ENCODE assay signal across 11 mouse cellular contexts in genomic region chr3:89420421-89420820, GRCm38 (mm10). TPM values are rescaled to one million over a fixed set of nuclear protein-coding genes. Genes with fewer than 3 reads are reported as not detected.
A peak's percentile ranks its signal among the peaks of the same experiment; 100 is the strongest.
DNase-seq lines count a peak whose midpoint lies in the region; ATAC-seq lines count a peak whose summit lies in the region.
"Had no signal": no experiment of that assay in that cellular context is flagged by ENCODE, and none has a peak within 500 bp of the region (broad histone marks: within the 10 kb centered on the region; RNA-seq: fewer than 3 reads in every experiment).

No protein-coding gene starts in this region.

- no peak for ATAC-seq in heart, embryonic 14.5 days (ENCODE audit: insufficient number of reproducible peaks, insufficient read depth, low FRiP score, low read depth)
- no peak for ATAC-seq in embryonic facial prominence, embryonic 11.5 days (replicated peaks; ENCODE audit: insufficient number of reproducible peaks, low FRiP score, low TSS enrichment, low read depth)
- ATAC-seq in liver, embryonic 12.5 days: no peak

- peak overlapping the region; percentile 44 for H3K9ac ChIP-seq in heart, embryonic 14.5 days (ENCODE audit: low read length)
- H3K9ac ChIP-seq in embryonic facial prominence, embryonic 11.5 days (replicated peaks; ENCODE audit: low read length): no peak overlapping the region
- H3K9ac ChIP-seq in liver, embryonic 12.5 days: peak overlapping the region; percentile 81

- DNase-seq in heart, adult 9 months (ENCODE audit: low spot score in 2 of 2): no peak
- DNase-seq in 416B (ENCODE audit: low read depth): peak; percentile 78
- DNase-seq in embryonic facial prominence, embryonic 11.5 days (ENCODE audit: low spot score): no peak
- no peak for DNase-seq in ovary, adult 18-20 months (ENCODE audit: low spot score)
- DNase-seq in embryo, embryonic 10 days (ENCODE audit: low spot score): no peak
- no peak for DNase-seq in thymus, postnatal 4 days
- DNase-seq: cerebellum, adult 18-20 months; kidney, adult 8-10 months had no signal

- peaks cover 36% of the 10 kb centered on the region for H3K36me3 ChIP-seq in heart, embryonic 14.5 days (ENCODE audit: control insufficient read depth, insufficient read depth, low read length)
- H3K36me3 ChIP-seq in embryonic facial prominence, embryonic 11.5 days (replicated peaks; ENCODE audit: control insufficient read depth, insufficient read depth, low read depth, low read length): peaks cover 10% of the 10 kb centered on the region
- peaks cover 43% of the 10 kb centered on the region for H3K36me3 ChIP-seq in liver, embryonic 12.5 days

- H3K27ac ChIP-seq in heart, embryonic 14.5 days (replicated peaks in 1 of 2; ENCODE audit: control insufficient read depth in 1 of 2, insufficient read depth in 1 of 2, low read depth in 2 of 2, low read length in 2 of 2): peak overlapping the region; percentile 82 to 99
- peak overlapping the region; percentile 53 for H3K27ac ChIP-seq in embryonic facial prominence, embryonic 11.5 days (replicated peaks; ENCODE audit: low read depth, low read length)
- peak overlapping the region; percentile 89 for H3K27ac ChIP-seq in liver, embryonic 12.5 days

- no peaks in the 10 kb centered on the region for H3K9me3 ChIP-seq in heart, embryonic 14.5 days (ENCODE audit: control insufficient read depth, low read length)
- H3K9me3 ChIP-seq in embryonic facial prominence, embryonic 11.5 days (replicated peaks; ENCODE audit: control insufficient read depth, low read length): no peaks in the 10 kb centered on the region
- no peaks in the 10 kb centered on the region for H3K9me3 ChIP-seq in liver, embryonic 12.5 days (replicated peaks)

- H3K27me3 ChIP-seq in heart, embryonic 14.5 days (ENCODE audit: control insufficient read depth, insufficient read depth, low read length): no peaks in the 10 kb centered on the region
- H3K27me3 ChIP-seq in embryonic facial prominence, embryonic 11.5 days (ENCODE audit: control insufficient read depth, insufficient read depth, low read length): no peaks in the 10 kb centered on the region
- no peaks in the 10 kb centered on the region for H3K27me3 ChIP-seq in liver, embryonic 12.5 days (replicated peaks)
- H3K27me3 ChIP-seq: Patski had no signal

- WGBS in heart, embryonic 14.5 days: 40% methylated on average over 2 of the region's 2 CpGs
- WGBS in embryonic facial prominence, embryonic 11.5 days: 61% methylated on average over 2 of the region's 2 CpGs
- WGBS in liver, embryonic 12.5 days (ENCODE audit: insufficient replicate concordance): 51% methylated on average over 2 of the region's 2 CpGs

- peak overlapping the region in 1 of 2 experiments; percentile 75; a peak in 2 of 4 replicates for H3K4me3 ChIP-seq in heart, embryonic 14.5 days (ENCODE audit: control insufficient read depth in 1 of 2, insufficient read depth in 1 of 2, low read depth in 1 of 2, low read length in 2 of 2)
- no peak overlapping the region for H3K4me3 ChIP-seq in embryonic facial prominence, embryonic 11.5 days (ENCODE audit: low read depth, low read length)
- peak overlapping the region; percentile 65 for H3K4me3 ChIP-seq in liver, embryonic 12.5 days

- peak overlapping the region; percentile 87 for H3K4me2 ChIP-seq in heart, embryonic 14.5 days (ENCODE audit: low read length)
- H3K4me2 ChIP-seq in embryonic facial prominence, embryonic 11.5 days (ENCODE audit: low read depth, low read length): no peak overlapping the region
- H3K4me2 ChIP-seq in liver, embryonic 12.5 days: peak overlapping the region; percentile 97

- peaks cover 14 to 41% of the 10 kb centered on the region in 2 experiments for H3K4me1 ChIP-seq in heart, embryonic 14.5 days (ENCODE audit: control insufficient read depth in 2 of 2, insufficient read depth in 2 of 2, low read length in 2 of 2)
- H3K4me1 ChIP-seq in embryonic facial prominence, embryonic 11.5 days (ENCODE audit: control insufficient read depth, insufficient read depth, low read length): peaks cover 5% of the 10 kb centered on the region
- H3K4me1 ChIP-seq in liver, embryonic 12.5 days: peaks cover 81% of the 10 kb centered on the region

RNA-seq across cellular contexts. Expression of gene Shc1, which starts 2.2 kb away (rescaled TPM):
- polyA plus RNA-seq in heart, embryonic 14.5 days (2014; fragmentation: Nextera tagmentation; extraction: Ambion mirVana): 48.0 and 50.5 TPM in 2 replicates
- 43.6 and 53.0 TPM in 2 replicates for polyA plus RNA-seq in embryonic facial prominence, embryonic 11.5 days (2014; fragmentation: Nextera tagmentation; extraction: Ambion mirVana)
- 56.8 and 63.3 TPM in 2 replicates for polyA plus RNA-seq in liver, embryonic 12.5 days (2016; fragmentation: Nextera tagmentation; extraction: Ambion mirVana)

RNA-seq across cellular contexts. Expression of gene Cks1b, which starts 2.2 kb away (rescaled TPM):
- 354 and 368 TPM in 2 replicates for polyA plus RNA-seq in heart, embryonic 14.5 days (2014; fragmentation: Nextera tagmentation; extraction: Ambion mirVana)
- 648 and 668 TPM in 2 replicates for polyA plus RNA-seq in embryonic facial prominence, embryonic 11.5 days (2014; fragmentation: Nextera tagmentation; extraction: Ambion mirVana)
- polyA plus RNA-seq in liver, embryonic 12.5 days (2016; fragmentation: Nextera tagmentation; extraction: Ambion mirVana): 310 and 316 TPM in 2 replicates

RNA-seq across cellular contexts. Expression of gene Flad1, which starts 8.8 kb away (rescaled TPM):
- 33.5 and 35.2 TPM in 2 replicates for polyA plus RNA-seq in heart, embryonic 14.5 days (2014; fragmentation: Nextera tagmentation; extraction: Ambion mirVana)
- 23.8 and 24.4 TPM in 2 replicates for polyA plus RNA-seq in embryonic facial prominence, embryonic 11.5 days (2014; fragmentation: Nextera tagmentation; extraction: Ambion mirVana)
- polyA plus RNA-seq in liver, embryonic 12.5 days (2016; fragmentation: Nextera tagmentation; extraction: Ambion mirVana): 21.6 and 22.9 TPM in 2 replicates

RNA-seq across cellular contexts. Expression of gene Pygo2, which starts 9.6 kb away (rescaled TPM):
- polyA plus RNA-seq in heart, embryonic 14.5 days (2014; fragmentation: Nextera tagmentation; extraction: Ambion mirVana): 24.3 and 27.8 TPM in 2 replicates
- polyA plus RNA-seq in embryonic facial prominence, embryonic 11.5 days (2014; fragmentation: Nextera tagmentation; extraction: Ambion mirVana): 55.8 and 56.5 TPM in 2 replicates
- 22.7 and 23.1 TPM in 2 replicates for polyA plus RNA-seq in liver, embryonic 12.5 days (2016; fragmentation: Nextera tagmentation; extraction: Ambion mirVana)

RNA-seq across cellular contexts. Expression of gene Pbxip1, which starts 16.1 kb away (rescaled TPM):
- 36.9 and 37.3 TPM in 2 replicates for polyA plus RNA-seq in heart, embryonic 14.5 days (2014; fragmentation: Nextera tagmentation; extraction: Ambion mirVana)
- 9.1 and 10.8 TPM in 2 replicates for polyA plus RNA-seq in embryonic facial prominence, embryonic 11.5 days (2014; fragmentation: Nextera tagmentation; extraction: Ambion mirVana)
- 8.3 and 9.2 TPM in 2 replicates for polyA plus RNA-seq in liver, embryonic 12.5 days (2016; fragmentation: Nextera tagmentation; extraction: Ambion mirVana)
